Mouse (Mus musculus) CH12.LX (cell line): Measurements from ENCODE around the gene Ypel2.

ENCODE experiments used
- CTCF ChIP-seq, 2 experiments: IDR thresholded peaks in 1 of 2; conservative IDR thresholded peaks in 1 of 2; 2 replicates each; pipeline ENCODE4 v1.5.1; 2011 to 2012; ENCODE audit warnings: low read depth in 2 of 2, low read length in 2 of 2, improper control_type of control experiment in 1 of 2, inconsistent platforms in 1 of 2, mild to moderate bottlenecking in 1 of 2, moderate library complexity in 1 of 2
- E2F4 ChIP-seq: IDR thresholded peaks from 2 replicates; pipeline ENCODE4 v1.6.1; 2011; ENCODE audit warnings: low read depth, low read length, improper control_type of control experiment; ENCODE audit not compliant: insufficient replicate concordance
- HCFC1 ChIP-seq: IDR thresholded peaks from 2 replicates; pipeline ENCODE4 v1.6.1; 2012; ENCODE audit warnings: low read depth, mild to moderate bottlenecking, inconsistent platforms, low read length, improper control_type of control experiment
- KAT2A ChIP-seq: IDR thresholded peaks from 2 replicates; pipeline ENCODE4 v1.6.1; 2012; ENCODE audit warnings: low read length, improper control_type of control experiment, inconsistent platforms; ENCODE audit not compliant: insufficient replicate concordance
- POLR2A ChIP-seq: IDR thresholded peaks from 2 replicates; pipeline ENCODE4 v1.6.1; 2011; ENCODE audit warnings: low read depth, mild to moderate bottlenecking, improper control_type of control experiment, low read length
- TCF12 ChIP-seq: IDR thresholded peaks from 2 replicates; pipeline ENCODE4 v1.6.1; 2014; ENCODE audit warnings: low read depth, mild to moderate bottlenecking, inconsistent platforms, low read length, improper control_type of control experiment
- USF2 ChIP-seq: conservative IDR thresholded peaks from 2 replicates; pipeline ENCODE4 v1.6.1; 2011; ENCODE audit warnings: low read depth, low read length, improper control_type of control experiment
- ZC3H11A ChIP-seq: IDR thresholded peaks from 2 replicates; pipeline ENCODE4 v1.6.1; 2012; ENCODE audit warnings: low read depth, mild to moderate bottlenecking, inconsistent platforms, low read length, improper control_type of control experiment
- ZNF384 ChIP-seq: IDR thresholded peaks from 2 replicates; pipeline ENCODE4 v1.6.1; 2012; ENCODE audit warnings: low read depth, low read length, improper control_type of control experiment, inconsistent platforms

GRCm38 (mm10) chr11:86905261-86905660 is 88.2 kb downstream of the Ypel2 start:
- TF ChIP-seq E2F4 (no peak), POLR2A (no peak), CTCF (conservative IDR thresholded peaks at IDR 0.05 in 1 of 2, IDR thresholded peaks at IDR 0.05 in 1 of 2; ENCODE audit: low read depth in 2 of 2, low read length in 2 of 2) (no peak), ZC3H11A (no peak), KAT2A (no peak), TCF12 (no peak), ZNF384 (no peak), USF2 (no peak), HCFC1 (no peak)
